Mouse (Mus musculus): ENCODE results near the gene Wscd2.

DNA sequence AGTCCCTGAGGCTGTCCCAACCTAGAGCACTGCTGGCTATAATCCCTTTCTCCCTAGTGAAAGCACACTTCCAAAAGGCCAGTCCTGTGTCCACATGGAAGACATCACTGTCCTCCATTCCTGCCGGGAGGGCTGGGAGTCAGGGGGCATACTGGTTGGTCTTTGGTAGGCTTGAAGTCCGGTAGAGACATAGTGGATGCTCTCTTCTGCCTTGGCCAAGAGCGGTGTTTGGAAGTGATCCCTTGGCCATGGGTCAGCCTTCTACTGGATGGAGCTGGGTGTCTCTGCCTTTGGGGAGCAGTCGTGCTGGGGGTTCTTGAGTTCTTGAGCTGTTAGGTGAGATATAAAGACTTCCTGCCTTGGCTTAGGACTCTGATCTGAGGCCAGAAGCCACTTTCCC is 1.4 kb downstream of the Wscd2 start:
- TF ChIP-seq CHD1 (IDR thresholded peaks at IDR 0.05; ENCODE audit: low read depth, low read length) (no peak), ZC3H11A (IDR thresholded peaks at IDR 0.05; ENCODE audit: low read depth, low read length) (no peak), USF1 (IDR thresholded peaks at IDR 0.05; ENCODE audit: low read depth, low read length) (no peak), POLR2A (IDR thresholded peaks at IDR 0.05; ENCODE audit: control insufficient read depth in 1 of 2, insufficient read depth in 1 of 2, low read depth in 1 of 2, low read length in 2 of 2, poor library complexity in 1 of 2) (no peak), MEF2A (IDR thresholded peaks at IDR 0.05; ENCODE audit: extremely low read depth, insufficient replicate concordance, low read depth, low read length, poor library complexity, severe bottlenecking) (no peak), USF2 (IDR thresholded peaks at IDR 0.05; ENCODE audit: borderline replicate concordance in 1 of 2, insufficient read depth in 1 of 2, low read depth in 1 of 2, low read length in 2 of 2) (no peak), CTCF (IDR thresholded peaks at IDR 0.05 in 2 of 3, conservative IDR thresholded peaks at IDR 0.05 in 1 of 3; ENCODE audit: control insufficient read depth in 1 of 3, insufficient read depth in 1 of 3, low read depth in 2 of 3, low read length in 3 of 3, poor library complexity in 1 of 3, severe bottlenecking in 1 of 3) (no peak), POLR2AphosphoS5 (IDR thresholded peaks at IDR 0.05; ENCODE audit: borderline replicate concordance, low read depth, low read length) (no peak), NELFE (IDR thresholded peaks at IDR 0.05; ENCODE audit: low read depth, low read length) (no peak), MAX (IDR thresholded peaks at IDR 0.05; ENCODE audit: low read length) (no peak), MAZ (IDR thresholded peaks at IDR 0.05; ENCODE audit: low read depth, low read length) (no peak)
